Mouse (Mus musculus) olfactory bulb, adult 2 months (tissue): ENCODE results near the gene Rnf182.

ENCODE experiments used
- CTCF ChIP-seq: fragments of 200-500 bp; IDR thresholded peaks from 2 replicates; pipeline ENCODE4 v1.5.1; 2012; ENCODE audit warnings: low read depth, mild to moderate bottlenecking, low read length, moderate library complexity; ENCODE audit not compliant: insufficient read depth
- POLR2A ChIP-seq: fragments of 200-500 bp; IDR thresholded peaks from 2 replicates; pipeline ENCODE4 v1.6.1; 2012; ENCODE audit warnings: mild to moderate bottlenecking, low read depth, low read length, moderate library complexity; ENCODE audit not compliant: insufficient read depth

DNA sequence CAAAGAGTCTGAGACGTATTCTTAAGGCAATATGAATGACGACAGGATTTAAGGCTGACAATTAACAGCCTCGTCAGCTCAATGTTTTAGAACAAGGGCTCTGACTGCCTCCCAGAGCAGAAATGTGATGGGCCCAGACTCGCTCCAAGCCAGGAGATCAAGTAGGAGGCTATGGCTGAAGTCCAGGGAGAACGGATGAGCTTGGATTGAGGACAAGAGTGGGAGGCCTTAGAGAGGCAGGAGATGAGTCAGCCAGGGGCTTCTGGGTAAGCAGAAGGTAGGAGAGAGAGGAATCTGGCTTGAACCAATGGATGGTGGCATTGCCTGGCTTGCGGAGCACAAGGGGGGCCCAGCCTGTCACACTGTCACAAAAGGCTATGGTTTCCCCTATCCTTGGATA lies 99.2 kb downstream of the Rnf182 start:
- TF ChIP-seq CTCF (no peak), POLR2A (no peak)
